Mouse (Mus musculus) embryo, embryonic 10 days (tissue): ENCODE measurements around the gene Zfp296.

Source experiments
- DNase-seq: peaks from one replicate; pipeline ENCODE4 v3.0.0-alpha.2; 2015; ENCODE audit warnings: low spot score

The Zfp296 gene

DNA sequence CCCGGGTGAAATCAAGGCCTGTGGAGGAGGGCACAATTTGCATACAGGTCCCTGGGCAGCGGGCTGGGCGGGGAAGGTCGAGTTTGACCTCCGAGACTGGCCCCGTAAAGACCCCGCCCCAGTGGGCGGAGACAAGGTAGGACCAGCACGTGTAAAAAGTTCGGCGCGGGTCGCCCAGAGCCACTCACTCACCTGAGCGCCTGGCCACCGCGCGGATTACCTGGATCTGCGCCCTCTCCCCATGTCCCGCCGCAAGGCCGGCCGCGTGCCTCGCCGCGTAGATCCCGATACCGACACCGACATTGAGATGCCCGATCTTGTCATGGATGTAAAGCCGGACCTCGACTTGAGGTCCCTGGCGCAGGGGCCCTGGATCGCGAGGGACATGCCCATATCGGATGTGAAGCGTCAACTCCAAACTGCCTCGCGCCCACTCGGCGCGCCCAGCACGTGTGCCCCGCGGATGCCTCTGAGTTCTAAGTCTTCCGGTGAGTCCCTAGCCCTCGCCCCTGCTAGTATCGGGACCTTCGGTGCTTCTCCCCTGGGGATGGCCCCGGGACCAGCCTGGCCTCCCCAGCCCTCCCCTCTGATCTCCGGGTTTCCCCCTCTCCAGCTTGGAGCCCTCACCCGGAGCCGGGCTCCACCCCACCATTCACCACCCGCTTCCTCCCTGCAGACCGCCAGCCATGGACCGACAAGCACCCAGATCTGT is at the start of gene Zfp296, which contains the start of gene Gemin7:
Gene Zfp296, plus strand, starts transcription at position 147 of the 712 bp plus-strand sequence.
Gene Gemin7, minus strand, starts transcription at position 455 of the 712 bp plus-strand sequence.
- peak; percentile 53 for DNase-seq

DNA sequence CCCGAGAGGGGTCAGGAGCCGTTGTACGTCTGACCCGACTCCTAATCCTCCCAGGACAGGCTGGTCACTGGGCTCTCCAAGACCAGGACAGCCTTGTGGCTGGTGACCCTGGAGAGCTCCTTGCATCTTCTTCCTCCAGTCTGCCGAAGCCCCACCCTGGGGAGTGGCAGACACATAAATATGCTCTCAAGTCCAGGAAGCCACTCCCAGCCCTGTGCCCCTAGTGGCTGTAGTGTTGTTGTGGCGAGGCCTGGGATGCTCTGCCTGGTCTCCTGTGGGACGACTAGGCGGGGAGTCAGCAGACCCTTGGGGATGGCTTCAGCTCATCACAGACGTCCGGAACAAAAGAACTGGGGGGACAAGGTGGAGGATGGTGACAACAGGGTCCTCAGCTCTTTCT is 46.0 kb upstream of the Zfp296 start:
- DNase-seq, result no peak

DNA sequence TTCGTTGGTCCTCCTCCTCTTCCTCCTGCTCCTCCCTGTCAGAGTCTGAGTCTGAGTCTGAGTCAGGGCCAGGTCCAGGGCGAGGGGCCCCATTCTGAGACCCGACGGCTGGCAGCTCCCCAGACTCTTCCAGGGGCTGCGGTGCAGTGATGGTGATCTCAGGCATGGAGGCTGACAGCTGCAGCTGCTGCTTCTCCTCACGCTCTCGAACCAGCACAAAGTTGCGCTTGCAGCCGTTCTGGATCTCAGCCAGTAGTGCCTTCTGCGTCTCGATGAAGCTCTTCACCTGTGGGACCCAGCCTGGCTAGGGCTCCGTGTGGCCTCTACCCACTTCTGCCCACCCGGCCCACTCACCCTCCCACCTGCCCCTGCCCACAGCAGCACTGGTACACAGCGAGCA is 44.8 kb upstream of the Zfp296 start:
- DNase-seq, result no peak

DNA sequence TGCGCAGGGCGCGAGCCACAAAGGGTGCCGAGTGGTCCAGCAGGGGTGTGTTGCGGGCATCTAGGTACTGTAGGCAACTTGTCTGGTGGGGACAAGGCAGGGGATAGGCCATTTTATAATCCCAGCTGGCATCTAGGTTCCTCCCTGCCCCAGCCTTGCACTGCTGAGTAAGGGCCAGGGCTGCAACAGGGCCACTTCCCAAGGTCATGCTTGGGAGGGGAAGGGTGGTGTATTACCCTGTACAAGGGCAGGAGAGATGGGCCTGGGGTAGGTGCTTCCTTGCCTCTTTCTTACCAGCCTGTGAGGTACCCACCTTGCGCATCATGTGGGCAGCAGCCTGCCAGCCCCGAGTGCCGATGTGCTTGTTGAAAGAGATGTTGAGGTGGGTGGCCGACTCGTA is 42.4 kb upstream of the Zfp296 start:
- no peak for DNase-seq

DNA sequence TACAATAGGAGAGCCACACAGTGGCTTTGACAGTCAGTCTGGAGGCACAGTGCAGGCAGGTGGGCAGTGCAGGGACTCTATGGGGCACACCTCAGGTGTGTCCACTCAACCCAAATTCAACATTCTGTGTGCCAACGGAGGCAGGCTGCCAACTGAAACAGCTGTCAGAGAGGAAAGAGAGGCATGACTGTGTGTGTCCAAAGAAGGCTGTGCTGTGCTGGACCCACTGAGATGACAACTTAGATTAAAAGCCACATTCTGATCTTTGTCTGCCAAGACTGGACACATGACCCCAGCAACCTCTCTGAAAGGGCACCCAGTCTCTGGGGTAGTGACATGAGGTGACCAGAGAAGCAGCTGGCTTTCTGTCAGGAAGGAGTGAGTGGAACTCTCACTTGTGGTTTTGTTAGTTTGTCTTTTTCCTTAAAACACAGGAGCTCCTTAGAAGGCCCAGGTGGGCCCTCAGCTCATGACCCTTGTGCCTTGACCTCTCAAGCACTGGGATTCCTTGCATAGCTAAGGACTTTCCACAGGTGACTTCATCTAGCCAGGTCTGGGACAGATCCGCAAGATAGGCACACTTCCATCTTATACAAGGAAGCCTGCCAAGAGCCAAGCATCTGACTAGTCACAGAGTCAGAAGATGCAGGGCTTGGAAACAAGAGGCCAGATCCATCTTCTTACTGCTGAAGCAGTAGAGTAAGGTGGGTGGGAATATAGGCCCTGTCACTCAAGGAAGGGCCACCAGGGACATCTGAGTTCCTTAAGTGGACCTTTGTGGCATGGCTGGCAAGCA is 36.1 kb upstream of the Zfp296 start:
- no peak for DNase-seq

DNA sequence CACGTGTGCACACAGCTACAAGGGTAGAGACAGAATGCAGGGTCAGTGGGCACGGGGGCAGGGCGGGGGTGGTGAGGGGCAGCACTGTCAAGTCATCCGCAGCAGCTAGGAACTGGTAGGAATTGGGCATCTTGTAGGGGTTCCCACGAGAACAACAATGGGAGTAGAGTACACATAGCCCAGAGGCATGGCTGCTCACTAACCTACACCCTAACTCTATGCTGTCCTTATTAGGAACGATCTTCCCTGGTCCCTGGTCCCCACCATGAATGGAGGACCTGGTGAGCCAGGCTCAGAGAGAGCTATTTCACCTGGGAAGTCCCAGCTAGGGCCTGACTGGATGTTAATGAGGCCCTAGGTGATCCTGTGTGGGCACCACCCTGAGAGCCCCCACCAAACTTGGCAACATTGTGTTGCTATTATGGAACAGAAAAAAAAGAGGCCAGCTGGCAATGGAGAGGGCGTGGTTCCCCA is 35.4 kb upstream of the Zfp296 start:
- no peak for DNase-seq

DNA sequence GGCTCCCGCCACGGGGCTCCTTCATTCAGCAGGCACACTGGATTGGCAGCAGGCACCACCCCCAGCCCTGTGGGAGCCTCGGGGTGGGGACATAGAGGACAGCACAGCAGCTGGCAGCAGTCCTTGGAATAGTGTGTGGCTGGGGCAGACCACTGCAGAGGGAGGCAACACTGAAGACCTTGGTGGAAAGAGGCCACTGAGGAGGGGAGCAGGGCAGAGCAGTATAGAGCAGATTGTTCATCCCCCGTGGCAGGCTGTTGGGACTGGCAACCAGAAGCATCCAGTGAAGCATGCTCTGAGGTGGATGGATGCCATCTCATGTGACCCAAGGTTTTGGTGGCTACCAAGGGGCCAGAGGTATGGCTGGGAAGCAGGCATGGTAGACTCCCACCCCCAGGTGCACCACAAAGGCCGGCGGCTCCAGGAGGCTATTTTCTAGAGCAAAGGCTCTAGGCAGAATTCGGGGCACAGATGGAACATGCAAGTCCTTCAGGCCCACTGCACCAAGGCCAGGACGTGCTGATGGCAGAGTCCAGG is 34.9 kb upstream of the Zfp296 start:
- DNase-seq, result no peak

DNA sequence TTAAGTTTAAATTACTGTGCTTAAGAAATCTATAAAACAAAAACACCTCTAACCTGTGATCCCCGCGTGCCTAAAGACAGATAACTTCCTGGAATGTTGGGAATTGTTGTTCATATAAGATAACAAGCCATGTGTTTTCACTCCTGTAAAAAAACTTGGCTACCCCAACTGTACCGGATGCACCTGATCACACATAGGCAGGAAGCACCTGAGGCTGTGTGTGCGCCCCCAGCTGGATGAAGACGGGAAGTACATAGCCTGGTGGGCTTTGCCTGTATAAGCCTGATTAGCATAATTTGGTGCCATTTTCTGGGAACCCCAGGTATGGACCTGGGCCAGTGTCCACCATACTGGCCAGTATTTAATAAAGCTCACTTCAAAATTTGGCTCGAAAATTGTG is 33.5 kb upstream of the Zfp296 start:
- no peak for DNase-seq

DNA sequence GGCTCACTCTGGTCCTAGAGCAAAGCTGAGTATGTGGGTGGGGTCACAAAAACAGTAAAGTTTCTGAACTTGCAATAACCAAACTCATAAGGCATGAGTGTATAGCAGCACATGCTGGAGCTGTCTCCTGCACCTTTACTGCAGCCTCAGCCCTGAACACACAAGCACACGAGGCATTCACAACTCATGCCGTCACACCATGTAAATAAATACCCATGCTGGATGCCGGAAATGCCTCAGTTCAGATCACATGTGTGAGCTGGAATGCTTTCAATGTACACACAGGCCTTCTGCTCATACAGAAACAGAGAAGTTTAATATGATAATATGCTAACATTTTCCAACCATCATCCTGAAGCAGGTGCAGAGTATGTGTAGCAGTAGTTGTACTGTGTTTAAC is 31.1 kb upstream of the Zfp296 start:
- DNase-seq, result no peak

DNA sequence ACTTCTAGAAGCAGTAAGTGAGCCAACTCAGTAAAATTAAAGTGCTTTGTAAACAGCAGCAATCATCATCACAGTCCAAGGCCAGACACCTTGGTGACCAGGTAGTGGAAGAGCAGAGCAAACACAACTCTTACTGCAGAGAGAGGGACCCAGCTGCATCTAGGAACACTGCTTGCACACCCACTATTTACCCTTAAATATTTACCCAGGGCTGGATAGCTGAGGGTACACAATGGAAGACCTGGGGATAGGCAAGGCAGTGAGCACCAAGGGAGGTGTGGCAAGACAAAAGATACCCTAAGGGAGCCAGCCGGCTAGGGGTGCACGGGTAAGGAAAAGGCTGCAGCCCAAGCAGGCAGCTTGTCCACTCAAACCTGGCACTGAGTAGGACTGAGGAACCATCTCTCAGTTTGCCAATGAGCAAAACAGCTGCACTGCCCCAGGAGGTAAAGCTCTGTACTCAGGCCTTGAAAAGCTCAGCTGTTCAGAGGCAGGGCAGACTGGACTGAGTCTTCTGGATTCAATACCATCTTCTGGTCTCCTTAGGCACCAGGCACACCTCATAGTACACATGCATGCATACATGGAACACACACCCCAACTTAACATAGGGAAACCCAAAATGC is 29.6 kb upstream of the Zfp296 start:
- no peak for DNase-seq

DNA sequence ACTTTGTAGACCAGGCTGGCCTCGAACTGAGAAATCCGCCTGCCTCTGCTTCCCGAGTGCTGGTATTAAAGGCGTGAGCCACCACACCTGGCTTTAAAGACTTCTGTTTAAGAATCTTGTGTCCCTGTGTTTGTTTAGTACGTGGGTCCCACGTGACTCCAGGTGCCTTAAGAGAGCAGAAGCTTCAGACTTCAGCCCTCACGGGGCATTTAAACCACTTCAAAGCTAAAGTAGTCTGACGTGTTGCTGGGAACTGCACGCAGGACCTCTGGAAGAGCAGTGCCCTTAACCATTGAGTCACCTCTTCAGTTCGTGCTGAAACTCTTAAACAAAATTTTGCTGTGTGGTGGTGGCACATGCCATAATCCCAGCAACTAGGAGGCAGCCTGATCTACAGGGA is 27.7 kb upstream of the Zfp296 start:
- no peak for DNase-seq

DNA sequence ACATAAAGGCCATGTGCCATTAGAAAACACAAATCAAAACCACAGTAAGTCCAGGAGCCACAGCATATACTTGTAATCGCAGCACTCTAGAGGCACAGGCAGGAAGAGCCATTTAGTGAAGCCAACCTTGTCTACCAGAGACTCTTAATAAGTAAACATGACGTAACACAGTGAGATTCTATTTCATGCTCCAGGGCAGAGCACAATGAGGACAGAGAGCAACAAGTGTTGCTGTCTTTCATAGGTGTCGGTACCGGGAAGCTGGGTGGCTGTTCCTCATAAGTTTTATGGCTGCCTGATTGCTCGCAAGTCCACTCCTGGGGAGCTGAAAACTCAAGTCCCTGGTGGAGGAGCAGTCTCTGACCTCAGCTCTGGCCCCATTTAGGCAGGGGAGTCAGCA is 25.5 kb upstream of the Zfp296 start:
- DNase-seq, result no peak

DNA sequence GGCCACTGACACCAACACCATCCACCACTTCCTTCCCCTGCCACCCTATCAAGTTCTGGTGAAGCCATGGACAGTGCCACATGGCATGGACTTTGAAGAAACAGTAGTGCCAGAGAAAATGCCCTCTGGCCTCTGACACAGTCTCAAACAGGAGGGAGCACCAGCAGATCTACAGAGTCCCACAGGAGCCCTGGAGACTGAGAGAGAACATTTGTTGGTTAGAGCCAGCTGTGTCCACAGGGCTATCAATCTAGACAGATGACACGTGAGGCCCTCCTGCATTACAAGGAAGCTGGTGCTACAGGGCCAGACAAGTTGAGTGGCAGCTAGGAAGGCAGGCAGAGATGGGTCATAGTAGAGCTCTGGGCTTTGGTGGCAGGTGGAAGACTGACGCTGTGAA is 24.6 kb upstream of the Zfp296 start:
- no peak for DNase-seq

DNA sequence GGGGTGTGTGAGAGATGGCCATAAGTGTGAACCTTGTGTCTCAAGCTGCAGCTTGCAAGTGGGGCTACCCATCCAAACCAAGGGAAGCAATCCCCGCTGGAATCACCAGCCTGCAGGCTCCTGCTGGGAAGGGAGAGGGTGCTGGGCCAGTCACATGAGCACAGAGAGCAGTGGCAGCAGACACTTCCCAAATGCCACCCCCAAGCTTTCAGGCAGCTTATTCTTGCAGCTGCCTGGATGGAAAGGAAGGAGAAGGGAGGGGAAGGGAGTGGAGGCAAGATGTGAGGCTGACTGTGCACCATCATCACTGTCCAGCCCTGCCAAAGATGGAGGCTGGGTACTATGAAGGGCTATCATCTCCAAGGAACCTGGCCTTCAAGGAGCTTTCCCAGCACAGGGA is 22.9 kb upstream of the Zfp296 start:
- no peak for DNase-seq

DNA sequence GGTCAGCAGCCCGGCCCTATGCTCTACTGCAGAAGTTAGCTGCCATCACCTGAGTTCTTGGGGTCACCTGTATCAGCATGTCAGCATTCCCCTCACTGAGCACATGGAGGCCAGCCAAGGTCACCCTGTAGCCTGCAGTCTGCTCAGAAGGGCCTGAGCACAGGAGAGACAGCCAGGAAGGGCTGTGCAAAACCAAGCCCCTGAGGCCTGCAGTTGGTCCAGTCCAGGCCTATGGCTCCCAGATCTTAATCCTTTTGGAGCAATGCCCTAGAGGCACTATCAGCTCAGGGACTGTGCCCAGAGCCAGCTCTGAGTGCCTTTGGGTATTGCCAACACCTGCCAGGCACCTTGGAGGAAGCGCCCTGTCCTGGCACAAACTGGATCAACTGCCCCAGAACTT is 20.0 kb upstream of the Zfp296 start:
- DNase-seq, result no peak

DNA sequence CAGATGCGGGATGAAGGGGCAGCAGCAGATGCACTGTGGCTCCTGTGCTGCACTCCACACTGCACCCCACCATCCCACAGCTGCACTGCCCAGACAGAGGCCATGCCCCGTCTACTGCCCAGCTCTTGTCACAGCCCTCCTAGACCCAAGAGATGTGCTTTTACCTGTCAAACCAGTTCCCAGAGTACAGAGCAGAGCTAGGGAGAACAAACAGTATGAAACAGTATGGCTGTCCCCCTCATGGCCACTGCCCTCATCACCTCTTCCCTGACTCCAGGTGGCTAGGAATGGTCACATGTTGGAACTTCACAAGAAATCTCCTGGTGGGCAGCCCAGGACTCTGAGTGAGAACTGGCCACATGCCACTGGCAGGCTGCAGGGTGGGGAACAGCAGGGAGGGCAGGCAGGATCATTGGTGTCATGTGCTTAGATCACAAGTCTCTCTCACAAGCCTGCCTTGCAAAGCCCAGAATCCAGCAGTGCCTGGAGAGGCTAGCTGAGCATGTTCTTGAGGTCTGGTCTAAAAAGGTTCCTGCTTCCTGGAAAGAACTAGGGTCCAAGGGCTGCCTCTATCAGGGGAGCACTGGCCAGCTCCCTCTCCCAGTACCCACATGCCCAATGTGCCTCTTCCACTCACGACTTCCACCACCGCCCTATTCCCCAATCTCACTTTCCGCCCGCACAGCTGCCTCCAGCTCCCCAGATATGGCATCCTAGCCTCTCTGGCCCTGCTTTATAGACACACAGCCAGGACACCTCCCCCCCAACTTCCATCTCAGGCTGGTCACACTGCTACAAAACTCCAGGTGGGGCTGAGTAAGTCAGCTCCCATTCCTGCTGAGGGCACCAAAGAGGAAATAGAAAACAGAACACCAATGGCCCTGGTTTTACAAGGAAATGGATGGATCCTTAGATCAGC is 18.8 kb upstream of the Zfp296 start:
- DNase-seq, result no peak

DNA sequence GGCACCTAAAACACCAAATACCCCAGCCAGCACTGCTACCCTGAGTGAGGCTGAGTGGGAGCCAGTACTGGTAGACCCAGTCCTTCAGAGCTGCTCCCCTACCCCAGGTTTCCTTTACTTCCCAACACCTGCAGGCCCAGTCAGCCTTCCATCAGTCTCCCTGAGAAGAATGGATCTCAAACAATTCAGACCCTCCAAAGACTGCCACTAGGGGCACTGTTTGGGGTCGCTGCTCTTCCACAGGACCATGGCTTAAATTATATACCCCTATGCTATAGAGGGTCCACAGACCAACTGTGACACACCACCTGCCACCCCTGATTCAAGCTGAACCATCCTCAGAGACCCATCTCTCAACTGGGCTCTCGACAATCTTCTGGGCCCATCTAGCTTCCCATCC is 18.1 kb upstream of the Zfp296 start:
- peak; percentile 47 for DNase-seq

DNA sequence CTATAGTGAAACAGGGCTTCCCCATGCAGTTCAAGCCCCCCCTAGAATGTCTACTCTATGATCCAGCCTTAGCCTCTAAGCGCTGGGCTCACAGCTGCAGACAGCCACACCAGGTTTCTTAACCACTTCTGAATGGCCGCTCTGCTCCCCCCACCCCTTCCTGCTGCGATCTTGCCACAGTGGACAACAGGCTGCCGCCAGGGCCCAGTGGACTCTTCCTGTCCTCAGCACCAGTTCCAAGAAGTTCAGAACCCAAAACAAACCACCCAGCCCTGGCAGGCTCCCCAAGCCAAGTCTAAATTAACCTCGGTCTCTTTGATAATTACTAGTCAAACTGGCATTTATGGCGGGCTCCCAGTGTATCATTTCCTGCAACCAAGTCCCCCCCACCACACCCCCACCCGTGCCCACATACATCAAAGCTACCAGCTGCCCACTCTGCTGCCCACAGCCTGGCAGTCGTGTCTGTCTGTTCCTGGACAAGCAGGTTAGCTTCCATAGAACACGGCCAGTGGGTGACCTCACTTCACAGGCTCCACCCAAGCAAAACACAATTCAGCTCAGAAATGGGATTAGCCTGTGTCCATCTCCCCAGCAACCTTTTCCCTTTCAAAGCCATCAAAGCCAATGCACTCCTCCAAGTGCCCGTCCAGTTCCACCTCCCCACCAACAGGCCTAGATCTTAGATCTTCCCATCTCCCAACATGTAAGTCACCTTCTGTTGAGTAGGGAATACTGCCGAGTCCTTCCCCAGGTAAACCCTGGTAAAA is 16.4 kb upstream of the Zfp296 start:
- DNase-seq, result peak; percentile 38

DNA sequence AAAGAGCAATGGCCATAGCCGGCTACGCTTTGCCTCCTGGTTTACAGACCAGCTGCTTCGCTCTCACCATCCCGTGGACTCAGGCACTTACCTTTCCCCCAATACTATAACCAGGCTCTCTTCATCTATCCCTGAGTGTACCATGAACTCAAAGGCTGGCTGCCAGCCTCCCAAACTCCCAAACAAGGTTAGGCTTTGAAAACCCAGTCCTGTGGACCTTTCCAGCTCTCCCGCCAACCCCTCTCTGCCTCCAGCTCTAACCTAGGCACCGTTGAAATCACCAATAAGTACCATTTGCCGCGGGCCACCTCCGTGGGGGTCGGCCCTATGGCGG is 15.7 kb upstream of the Zfp296 start:
- no peak for DNase-seq

DNA sequence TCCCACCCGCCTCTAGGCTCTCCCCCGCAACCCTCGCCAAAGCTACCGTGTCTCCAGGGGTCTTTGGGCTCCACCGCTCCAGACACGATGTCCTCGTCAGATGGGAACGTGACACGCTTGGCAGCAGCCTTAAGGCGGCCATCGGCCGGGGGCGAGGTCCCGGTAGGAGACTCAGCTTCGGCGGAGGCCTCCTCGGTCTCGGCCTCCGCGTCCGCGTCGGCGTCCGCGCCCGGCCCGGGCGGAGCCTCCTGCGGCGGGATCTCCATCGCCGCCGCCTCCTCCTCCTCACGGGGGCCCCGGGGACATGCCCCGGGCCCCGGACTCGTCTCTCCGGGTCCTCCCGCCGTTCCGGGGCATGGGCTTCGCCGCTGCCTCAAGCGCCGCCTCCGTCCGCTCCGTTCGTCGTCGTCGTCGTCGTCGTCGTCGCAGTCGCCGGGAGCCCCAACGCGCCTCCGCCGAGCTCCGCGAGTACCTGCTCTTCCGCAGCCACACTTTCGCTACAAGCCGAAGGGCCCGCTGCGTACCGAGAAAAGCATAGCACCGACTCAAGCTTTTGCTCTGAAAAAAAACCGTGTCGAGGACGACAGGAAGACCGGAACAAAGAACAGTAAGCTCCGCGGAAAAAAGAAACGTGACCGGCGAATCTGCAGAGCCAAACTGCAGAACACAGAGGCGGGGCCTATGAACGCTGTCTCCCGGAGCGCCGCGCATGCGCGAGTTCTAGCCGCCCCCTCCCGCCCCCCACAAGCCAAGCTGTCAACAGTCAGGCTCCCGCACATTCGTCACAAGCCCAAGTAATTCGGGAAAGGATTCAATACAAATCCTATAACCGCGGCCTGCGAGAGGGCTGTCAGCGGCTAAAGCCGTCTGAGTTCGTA is 15.1 kb upstream of the Zfp296 start:
- DNase-seq, result peak; percentile 96
